Mouse (Mus musculus): Measurements from ENCODE around the gene Utp6.

- TF ChIP-seq POLR2A (IDR thresholded peaks at IDR 0.05; ENCODE audit: insufficient read depth, low read length) (no peak), CTCF (IDR thresholded peaks at IDR 0.05; ENCODE audit: low read depth, low read length) (no peak)
These were observed 5.6 kb upstream of the Utp6 start for GRCm38 (mm10) chr11:79967752-79968151.
